Mouse (Mus musculus) Patski (cell line): ENCODE data around the gene Rundc3b. TPM values are rescaled to one million over a fixed set of nuclear protein-coding genes. Genes with fewer than 3 reads are reported as not detected.

ENCODE experiments used
- ATAC-seq: fragments of 100-300 bp; one replicate; pipeline ENCODE4 v1.8.0; 2021
- CTCF ChIA-PET: fragments of 350-600 bp; sonication (Branson Sonifier 250); formaldehyde crosslinking; loops from one replicate; lab custom pipeline; 2022; ENCODE audit warnings: inconsistent platforms; lab: Charles Lee
- POLR2A ChIA-PET: fragments of 350-600 bp; sonication (Branson Sonifier 250); formaldehyde crosslinking; loops from one replicate; lab custom pipeline; 2022; ENCODE audit warnings: antibody characterized with exemption, inconsistent platforms; lab: Charles Lee
- DNase-seq: peaks from one replicate; pipeline ENCODE4 v3.0.0-alpha.2; 2011; ENCODE audit warnings: low read depth, low spot score
- H3K27me3 ChIP-seq: fragments of 371-371 bp; one replicate; pipeline ENCODE4 v1.5.1; 2021
- CTCF ChIP-seq: fragments of 100-300 bp; IDR thresholded peaks from one replicate; pipeline ENCODE4 v1.5.1; 2021
- in situ Hi-C: fragments of 300-500 bp; cut with MboI; formaldehyde crosslinking; loops from 3 replicates; pipeline ENCODE4 v1.11.1; 2018; ENCODE audit warnings: low pct_unique_long_range_greater_than_20kb, mixed read lengths
- polyA plus RNA-seq: library from polyadenylated mRNA; unstranded; gene quantifications from one replicate; pipeline ENCODE4 v1.2.3, GENCODE M21; 2021

The Rundc3b gene
- polyA plus RNA-seq, 1 experiment from 2014 or later, result 0.49 TPM

- in situ Hi-C loops, result loop anchor here (25.0 kb wide), 1 partner anchor 479 kb away; the partner anchor contains the start of gene Tmem243
- H3K27me3 ChIP-seq, result peaks cover 16% of the 10 kb centered on the region
- ChIA-PET CTCF (no interaction called here), POLR2A (no interaction called here)
- DNase-seq, result no peak
- TF ChIP-seq CTCF, result no peak
- ATAC-seq, result no peak
Observed at GRCm38 (mm10) chr5:8632901-8633300, 10.1 kb upstream of the Rundc3b start.

DNA sequence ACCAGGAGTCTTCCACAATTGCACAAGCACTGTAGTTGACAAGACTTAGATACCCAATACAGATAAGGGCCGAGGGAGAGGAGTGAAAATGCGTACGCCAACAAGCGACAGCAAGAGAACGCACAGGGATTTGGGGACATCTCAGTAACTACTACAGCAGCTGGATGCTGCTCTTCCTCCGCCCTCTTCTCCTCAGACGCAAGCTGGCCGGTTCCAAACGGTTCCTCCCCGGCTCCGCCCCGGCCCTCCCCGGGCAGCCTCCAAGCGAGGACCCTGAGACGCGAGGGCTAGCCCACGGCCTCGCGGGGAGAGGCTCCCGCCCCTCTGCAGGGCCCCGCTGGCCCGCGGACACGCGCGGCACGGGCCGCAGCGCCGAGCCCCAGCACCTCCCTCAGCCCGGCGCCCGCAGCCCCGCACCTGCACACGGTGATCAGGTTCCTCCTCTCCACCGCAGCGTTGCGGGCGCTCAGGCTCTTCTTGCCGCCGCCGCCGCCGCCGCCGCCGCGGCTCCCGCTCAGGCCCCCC is 619 bp downstream of the Rundc3b start:
- ATAC-seq (peak; percentile 45), DNase-seq (no peak)
- in situ Hi-C loops, result no loop called here
- CTCF ChIA-PET, result no interaction called here
- H3K27me3 ChIP-seq, result peaks cover 27% of the 10 kb centered on the region
- POLR2A ChIA-PET, result no interaction called here
- no peak for TF ChIP-seq CTCF

- in situ Hi-C loops, result no loop called here
Observed at GRCm38 (mm10) chr5:8571118-8571517, 51.6 kb downstream of the Rundc3b start.

DNA sequence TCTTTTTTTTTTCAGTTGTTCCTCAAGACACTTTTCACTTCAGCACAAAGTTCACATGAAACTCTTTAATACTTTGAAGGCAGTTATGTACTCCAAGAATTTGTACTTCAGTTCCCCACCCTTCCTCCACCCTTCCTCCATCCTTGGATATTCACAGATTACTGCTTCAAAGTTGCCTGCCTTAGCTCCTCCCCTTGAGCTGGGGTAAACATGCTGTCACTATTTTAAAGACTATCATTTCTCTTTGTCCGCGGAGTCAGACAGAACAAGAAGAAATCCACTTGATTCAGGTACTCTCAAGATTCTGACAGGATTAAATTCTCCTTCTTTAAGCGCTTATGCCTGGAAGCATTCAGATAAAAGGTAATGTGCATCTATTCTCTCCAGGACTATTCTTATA is 55.9 kb downstream of the Rundc3b start:
- in situ Hi-C loops, result no loop called here
- DNase-seq, result no peak
- TF ChIP-seq CTCF, result no peak
- H3K27me3 ChIP-seq, result peaks cover 48% of the 10 kb centered on the region
- CTCF ChIA-PET, result no interaction called here
- POLR2A ChIA-PET, result no interaction called here
- ATAC-seq, result no peak

More at GRCm38 (mm10) chr5:8571118-8571517, 51.6 kb downstream of the Rundc3b start:
- DNase-seq (no peak), ATAC-seq (no peak)
- ChIA-PET CTCF (no interaction called here), POLR2A (no interaction called here)
- no peak for TF ChIP-seq CTCF
- H3K27me3 ChIP-seq, result peaks cover 38% of the 10 kb centered on the region

DNA sequence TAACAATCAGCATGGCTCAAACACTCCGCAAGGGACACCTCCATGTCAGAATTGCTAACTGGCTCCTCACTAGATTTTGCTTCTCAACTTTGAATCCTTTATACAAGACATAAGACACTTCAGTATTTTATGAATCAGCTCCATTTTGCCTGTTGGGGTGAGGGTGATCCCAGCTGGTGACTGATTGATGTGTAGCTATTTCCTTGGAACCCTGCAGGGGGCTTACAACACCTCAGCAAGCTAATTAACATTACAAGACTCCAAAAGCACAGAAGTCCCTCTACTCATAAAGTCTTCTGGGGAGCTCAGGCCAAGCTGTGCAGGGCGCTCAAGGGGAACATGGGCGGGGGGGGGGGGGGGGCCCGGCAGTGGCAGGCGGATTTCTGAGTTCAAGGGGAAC is 78.2 kb downstream of the Rundc3b start:
- POLR2A ChIA-PET, result no interaction called here

DNA sequence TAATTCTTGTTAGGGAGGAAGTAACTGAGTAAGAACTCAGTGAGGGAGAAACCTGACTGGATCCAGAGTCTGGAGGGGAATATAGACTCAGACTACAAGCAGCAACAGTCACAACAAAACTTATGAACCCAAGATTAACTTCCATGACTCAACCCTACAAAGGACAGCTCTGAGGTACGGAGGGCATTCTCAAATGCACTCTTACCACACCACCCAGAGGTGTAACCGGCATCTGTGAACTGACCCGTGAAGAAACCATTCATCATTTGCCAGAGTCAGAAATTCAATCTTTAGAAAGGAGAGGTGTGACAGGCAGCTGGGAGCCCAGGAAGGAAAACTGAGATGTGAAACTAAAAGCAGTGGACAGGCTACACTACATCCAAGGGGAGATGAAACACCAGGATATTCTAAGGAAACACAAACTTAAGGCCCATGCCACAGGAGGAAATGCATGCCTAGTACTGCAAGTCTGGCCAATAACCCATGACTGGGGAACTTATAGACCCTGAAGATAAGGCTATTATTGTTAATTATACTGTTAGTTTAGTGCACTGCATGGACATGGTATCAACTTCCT is 80.0 kb downstream of the Rundc3b start:
- peaks cover 5% of the 10 kb centered on the region for H3K27me3 ChIP-seq
- no peak for ATAC-seq
- ChIA-PET CTCF (no interaction called here), POLR2A (no interaction called here)
- in situ Hi-C loops, result no loop called here
- no peak for DNase-seq
- no peak for TF ChIP-seq CTCF

More for the DNA sequence above, 78.2 kb downstream of the Rundc3b start:
- peaks cover 10% of the 10 kb centered on the region for H3K27me3 ChIP-seq
- CTCF ChIA-PET, result no interaction called here
- DNase-seq (no peak), ATAC-seq (no peak)
- TF ChIP-seq CTCF, result no peak
- in situ Hi-C loops, result no loop called here

DNA sequence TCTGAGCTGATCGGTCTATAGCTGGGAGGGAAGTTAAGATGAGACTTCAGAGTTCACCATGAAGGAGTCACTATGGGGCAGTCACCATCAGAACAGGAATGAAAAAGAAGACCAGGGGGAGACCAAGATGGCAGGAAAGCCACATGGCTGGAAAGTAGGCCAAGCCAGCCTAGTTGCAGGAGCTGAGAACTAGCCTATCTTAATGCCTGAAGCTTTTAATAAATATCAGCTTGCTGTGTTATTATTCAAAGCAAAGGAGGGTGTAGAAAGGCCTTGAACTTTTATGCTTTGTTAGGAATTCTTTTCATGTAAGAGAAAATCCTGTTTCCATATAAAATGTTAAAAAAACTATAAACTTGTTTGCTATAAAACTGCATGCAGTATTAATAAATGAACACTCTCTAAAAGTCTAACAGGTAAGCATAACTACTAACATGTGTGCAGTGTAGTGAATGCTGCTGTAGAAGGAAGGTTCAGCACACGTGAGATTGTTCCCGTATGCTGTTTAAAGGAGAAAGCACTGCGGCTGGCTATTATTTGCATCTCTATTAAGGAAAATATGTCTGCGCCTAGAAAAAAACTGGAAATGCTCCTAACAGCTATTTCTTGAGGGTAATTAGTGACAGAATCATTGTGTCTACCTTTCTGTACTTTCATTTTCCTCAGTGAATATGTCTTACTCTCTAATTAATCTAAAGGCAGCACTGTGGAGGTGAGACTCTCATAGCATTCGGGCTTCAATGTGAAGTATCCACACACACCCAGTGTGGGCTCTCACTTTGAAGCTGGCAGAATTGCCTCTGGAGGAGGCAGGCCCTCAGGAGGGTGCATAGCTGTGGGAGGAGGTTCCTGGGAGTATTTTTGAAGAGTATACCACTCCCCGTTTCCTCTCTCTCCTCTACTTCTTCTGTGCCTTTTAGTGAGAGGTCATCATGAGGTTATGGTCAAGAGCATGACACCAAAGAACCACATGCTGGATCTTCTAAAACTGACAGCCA is 81.3 kb downstream of the Rundc3b start:
- no peak for ATAC-seq
- POLR2A ChIA-PET, result interaction anchor here (0.6 kb wide), 1 partner anchor 85 kb away, joined by 4 read pairs; no protein-coding TSS in a partner anchor
- CTCF ChIA-PET, result interaction anchor here (1.5 kb wide), 1 partner anchor 18 kb away, joined by 3 read pairs; no protein-coding TSS in a partner anchor
- in situ Hi-C loops, result no loop called here
- no peak for DNase-seq
- TF ChIP-seq CTCF, result no peak
- peaks cover 5% of the 10 kb centered on the region for H3K27me3 ChIP-seq

DNA sequence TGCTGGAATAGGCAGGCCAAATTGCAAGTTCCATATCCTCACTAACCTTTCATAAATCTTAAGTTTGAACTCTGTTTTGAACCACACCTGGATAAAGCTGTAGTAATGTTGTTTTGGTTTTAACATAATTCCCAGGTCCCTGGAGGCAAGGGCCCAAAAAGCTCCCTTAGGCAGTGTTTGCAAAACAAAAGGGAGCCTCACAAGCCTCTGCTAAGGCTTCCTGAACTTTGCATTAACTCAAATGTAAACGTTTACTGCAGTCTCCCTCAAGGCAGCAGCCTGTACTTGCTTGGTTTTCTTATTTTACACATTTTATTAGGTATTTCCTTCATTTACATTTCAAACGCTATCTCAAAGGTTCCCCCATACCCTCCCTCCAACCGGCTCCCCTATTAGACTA is 103.7 kb downstream of the Rundc3b start:
- ChIA-PET POLR2A (no interaction called here), CTCF (interaction anchor here (1.7 kb wide), 1 partner anchor 9 kb away, joined by 9 read pairs; no protein-coding TSS in a partner anchor)
- peaks cover 23% of the 10 kb centered on the region for H3K27me3 ChIP-seq
- no peak for TF ChIP-seq CTCF
- DNase-seq (no peak), ATAC-seq (no peak)
- in situ Hi-C loops, result no loop called here

DNA sequence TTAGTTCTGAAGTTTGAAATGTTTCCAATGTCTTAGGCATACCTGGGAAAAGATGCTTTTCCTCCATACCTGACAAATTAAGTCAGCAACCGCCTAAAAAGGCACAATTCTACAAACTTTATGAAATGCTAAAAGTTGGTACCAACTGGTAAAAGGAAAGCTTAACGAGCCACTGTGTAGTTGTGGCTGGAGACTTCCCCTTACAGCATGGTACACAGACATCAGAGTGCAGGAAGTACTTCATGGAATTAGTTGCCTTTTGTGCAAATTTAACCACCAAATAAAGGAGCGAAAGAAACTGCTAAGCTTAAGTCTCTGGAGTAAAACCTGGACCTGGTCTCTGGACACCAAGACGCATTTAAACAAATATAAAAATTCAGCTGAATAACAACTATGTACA is 131.0 kb downstream of the Rundc3b start:
- ATAC-seq (no peak), DNase-seq (no peak)
- TF ChIP-seq CTCF, result no peak
- ChIA-PET CTCF (interaction anchor here (0.9 kb wide), 1 partner anchor 23 kb away, joined by 3 read pairs; no protein-coding TSS in a partner anchor), POLR2A (no interaction called here)
- peaks cover 31% of the 10 kb centered on the region for H3K27me3 ChIP-seq
- in situ Hi-C loops, result loop anchor here (5.0 to 25.0 kb wide), 3 partner anchors 351 to 921 kb away; partner anchors contain the start of gene Tmem243

GRCm38 (mm10) chr5:8489471-8490110 is 133.2 kb downstream of the Rundc3b start:
- H3K27me3 ChIP-seq, result peaks cover 16% of the 10 kb centered on the region
- CTCF ChIA-PET, result interaction anchor here (1.0 to 1.7 kb wide), 4 partner anchors 15 to 351 kb away, joined by 3 to 6 read pairs (median 3); no protein-coding TSS in a partner anchor
- TF ChIP-seq CTCF, result peak; percentile 40
- ATAC-seq, result no peak
- in situ Hi-C loops, result loop anchor here (5.0 to 25.0 kb wide), 3 partner anchors 353 to 923 kb away; partner anchors contain the start of gene Tmem243
- DNase-seq, result no peak
- POLR2A ChIA-PET, result no interaction called here
